ENCODE assay signal across 27 mouse cellular contexts in the genomic region with DNA sequence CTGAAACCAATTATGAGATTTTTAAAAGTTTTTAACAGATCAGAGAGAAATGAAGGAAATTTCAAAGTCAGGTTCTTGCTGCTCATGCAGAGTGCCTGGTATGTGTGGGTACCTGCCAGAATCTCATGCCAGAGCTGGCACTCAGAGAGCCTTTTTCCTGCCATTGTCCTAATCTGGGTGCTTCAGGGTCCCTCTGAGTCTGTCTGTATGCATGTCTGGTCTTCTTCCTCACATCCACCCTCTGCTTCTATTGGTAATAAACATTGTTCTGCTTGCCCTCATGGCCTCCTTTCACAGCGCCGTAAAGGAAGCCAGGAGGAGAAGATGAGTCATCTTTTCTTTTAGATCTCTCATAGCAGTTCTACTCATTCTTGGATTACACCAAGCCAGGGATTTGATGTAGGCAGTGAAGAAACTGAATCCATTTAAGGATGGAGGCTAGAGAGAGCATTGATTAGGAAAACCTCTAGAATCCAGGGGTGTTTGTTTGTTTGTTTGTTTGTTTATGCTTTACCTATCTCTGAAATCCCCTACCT. TPM values are rescaled to one million over a fixed set of nuclear protein-coding genes. Genes with fewer than 3 reads are reported as not detected.
DNase-seq lines count a peak whose midpoint lies in the region; ATAC-seq and TF ChIP-seq lines count a peak whose summit lies in the region.
"Had no signal": no experiment of that assay in that cellular context is flagged by ENCODE, and none has a peak within 500 bp of the region (broad histone marks: within the 10 kb centered on the region; RNA-seq: fewer than 3 reads in every experiment).

No protein-coding gene starts in this region.

- TF ChIP-seq EP300 in lung, postnatal 0 days (IDR thresholded peaks at IDR 0.05) = no peak
- no peak for TF ChIP-seq EP300 in CH12.LX (IDR thresholded peaks at IDR 0.05; ENCODE audit: low read length)

- no peaks in the 10 kb centered on the region for H3K79me2 ChIP-seq in CH12.LX (replicated peaks; ENCODE audit: control insufficient read depth, extremely low read depth, insufficient read depth, poor library complexity, severe bottlenecking)

- in situ Hi-C loops in CH12.LX (cut with MboI; ENCODE audit: low pct_ligation_motif_present, low pct_unique_long_range_greater_than_20kb, low sequenced_read_pairs) = no loop called here

- no peak overlapping the region for H3K9ac ChIP-seq in lung, postnatal 0 days (replicated peaks; ENCODE audit: low read depth)
- H3K9ac ChIP-seq in CH12.LX (ENCODE audit: insufficient read depth, low read depth) = no peak overlapping the region
- no peak overlapping the region for H3K9ac ChIP-seq in midbrain, postnatal 0 days (replicated peaks; ENCODE audit: low read length, poor library complexity, severe bottlenecking)
- no peak overlapping the region for H3K9ac ChIP-seq in liver, embryonic 11.5 days (ENCODE audit: low read depth, low read length)
- H3K9ac ChIP-seq in hindbrain, embryonic 16.5 days (ENCODE audit: low read depth, low read length) = no peak overlapping the region
- H3K9ac ChIP-seq: heart, embryonic 15.5 days; hindbrain, embryonic 15.5 days had no signal

- no peaks in the 10 kb centered on the region for H3K27me3 ChIP-seq in lung, postnatal 0 days (replicated peaks; ENCODE audit: insufficient read depth, low read length)
- no peaks in the 10 kb centered on the region for H3K27me3 ChIP-seq in CH12.LX (replicated peaks)
- H3K27me3 ChIP-seq in midbrain, postnatal 0 days (ENCODE audit: insufficient read depth, low read length) = no peaks in the 10 kb centered on the region
- no peaks in the 10 kb centered on the region for H3K27me3 ChIP-seq in liver, embryonic 11.5 days (replicated peaks; ENCODE audit: control insufficient read depth, insufficient read depth, low read length)
- no peaks in the 10 kb centered on the region for H3K27me3 ChIP-seq in hindbrain, embryonic 16.5 days (replicated peaks; ENCODE audit: control insufficient read depth, insufficient read depth, low read length)
- H3K27me3 ChIP-seq: heart, embryonic 15.5 days; hindbrain, embryonic 15.5 days had no signal

- H3K27ac ChIP-seq in lung, postnatal 0 days (ENCODE audit: low read length) = no peak overlapping the region
- no peak overlapping the region for H3K27ac ChIP-seq in CH12.LX (ENCODE audit: insufficient read depth, low read depth)
- H3K27ac ChIP-seq in bone marrow macrophage, adult 2 months (ENCODE audit: insufficient read depth, low read depth, low read length) = peak overlapping the region; percentile 16
- no peak overlapping the region for H3K27ac ChIP-seq in midbrain, postnatal 0 days (ENCODE audit: low read depth, low read length)
- no peak overlapping the region for H3K27ac ChIP-seq in liver, embryonic 11.5 days (ENCODE audit: low read depth, low read length)
- H3K27ac ChIP-seq in hindbrain, embryonic 16.5 days (ENCODE audit: low read depth, low read length) = no peak overlapping the region
- H3K27ac ChIP-seq: embryonic facial prominence, embryonic 10.5 days; forebrain, embryonic 10.5 days; heart, adult 2 months; heart, embryonic 15.5 days; hindbrain, embryonic 10.5 days; hindbrain, embryonic 15.5 days had no signal

- TF ChIP-seq RAD21 in CH12.LX (IDR thresholded peaks at IDR 0.05; ENCODE audit: low read depth, low read length) = no peak

- dilution Hi-C loops in CH12.LX (cut with MboI; ENCODE audit: extremely low pct_ligation_motif_present, extremely low pct_unique_long_range_greater_than_20kb, low sequenced_read_pairs) = no loop called here

- no peak for TF ChIP-seq CTCF in lung, postnatal 0 days (IDR thresholded peaks at IDR 0.05)
- TF ChIP-seq CTCF in lung, adult 2 months (IDR thresholded peaks at IDR 0.05; ENCODE audit: insufficient read depth, low read length) = no peak
- TF ChIP-seq CTCF in CH12.LX (conservative IDR thresholded peaks at IDR 0.05 in 1 of 2, IDR thresholded peaks at IDR 0.05 in 1 of 2; ENCODE audit: low read depth in 2 of 2, low read length in 2 of 2) = no peak
- no peak for TF ChIP-seq CTCF in bone marrow macrophage, adult 2 months (IDR thresholded peaks at IDR 0.05; ENCODE audit: low read depth, low read length)
- no peak for TF ChIP-seq CTCF in midbrain, postnatal 0 days (IDR thresholded peaks at IDR 0.05)

- H3K36me3 ChIP-seq in lung, postnatal 0 days (ENCODE audit: insufficient read depth, low read length) = no peaks in the 10 kb centered on the region
- no peaks in the 10 kb centered on the region for H3K36me3 ChIP-seq in CH12.LX (replicated peaks in 1 of 2; ENCODE audit: control insufficient read depth in 1 of 2, insufficient read depth in 1 of 2, low read length in 1 of 2)
- H3K36me3 ChIP-seq in midbrain, postnatal 0 days (ENCODE audit: insufficient read depth, low read length) = no peaks in the 10 kb centered on the region
- no peaks in the 10 kb centered on the region for H3K36me3 ChIP-seq in liver, embryonic 11.5 days (ENCODE audit: control insufficient read depth, insufficient read depth, low read length)
- no peaks in the 10 kb centered on the region for H3K36me3 ChIP-seq in hindbrain, embryonic 16.5 days (ENCODE audit: control insufficient read depth, insufficient read depth, low read length)
- H3K36me3 ChIP-seq: embryonic facial prominence, embryonic 10.5 days; forebrain, embryonic 10.5 days; heart, embryonic 15.5 days; hindbrain, embryonic 10.5 days; hindbrain, embryonic 15.5 days had no signal

- H3K9me3 ChIP-seq in lung, postnatal 0 days (ENCODE audit: low read length) = no peaks in the 10 kb centered on the region
- H3K9me3 ChIP-seq in CH12.LX (replicated peaks; ENCODE audit: low read length) = no peaks in the 10 kb centered on the region
- no peaks in the 10 kb centered on the region for H3K9me3 ChIP-seq in midbrain, postnatal 0 days (ENCODE audit: low read length)
- no peaks in the 10 kb centered on the region for H3K9me3 ChIP-seq in liver, embryonic 11.5 days (ENCODE audit: control insufficient read depth, low read length)
- no peaks in the 10 kb centered on the region for H3K9me3 ChIP-seq in hindbrain, embryonic 16.5 days (ENCODE audit: control insufficient read depth, low read length)
- H3K9me3 ChIP-seq: embryonic facial prominence, embryonic 10.5 days; forebrain, embryonic 10.5 days; heart, embryonic 15.5 days; hindbrain, embryonic 10.5 days; hindbrain, embryonic 15.5 days had no signal

- H3K4me1 ChIP-seq in lung, postnatal 0 days (ENCODE audit: insufficient read depth, low read depth, low read length) = 0 out of 2 replicates have a peak, but pooled peaks cover 2% of the 10 kb centered on the region
- H3K4me1 ChIP-seq in lung, adult 2 months (ENCODE audit: control insufficient read depth, insufficient read depth, low read length) = no peaks in the 10 kb centered on the region
- peaks cover 0 to 14% of the 10 kb centered on the region in 2 experiments; a peak in 1 of 4 replicates for H3K4me1 ChIP-seq in CH12.LX (ENCODE audit: control insufficient read depth in 1 of 2, insufficient read depth in 2 of 2)
- peaks cover 28% of the 10 kb centered on the region for H3K4me1 ChIP-seq in bone marrow macrophage, adult 2 months (ENCODE audit: control insufficient read depth, insufficient read depth, low read length)
- no peaks in the 10 kb centered on the region for H3K4me1 ChIP-seq in midbrain, postnatal 0 days (ENCODE audit: insufficient read depth, low read length)
- no peaks in the 10 kb centered on the region for H3K4me1 ChIP-seq in liver, embryonic 11.5 days (replicated peaks; ENCODE audit: control insufficient read depth, insufficient read depth, low read length)
- no peaks in the 10 kb centered on the region for H3K4me1 ChIP-seq in hindbrain, embryonic 16.5 days (ENCODE audit: control insufficient read depth, insufficient read depth, low read depth, low read length)
- H3K4me1 ChIP-seq: forebrain, embryonic 10.5 days; hindbrain, embryonic 15.5 days had no signal

- no peak overlapping the region for H3K4me3 ChIP-seq in lung, postnatal 0 days (ENCODE audit: low read depth, low read length)
- no peak overlapping the region for H3K4me3 ChIP-seq in lung, adult 2 months (replicated peaks; ENCODE audit: extremely low read depth, low read depth, low read length)
- no peak overlapping the region for H3K4me3 ChIP-seq in CH12.LX (replicated peaks in 1 of 3; ENCODE audit: low read depth in 2 of 3, low read length in 2 of 3, poor library complexity in 1 of 3)
- H3K4me3 ChIP-seq in bone marrow macrophage, adult 2 months (ENCODE audit: insufficient read depth, low read length) = no peak overlapping the region
- H3K4me3 ChIP-seq in midbrain, postnatal 0 days (ENCODE audit: low read depth, low read length) = no peak overlapping the region
- no peak overlapping the region for H3K4me3 ChIP-seq in liver, embryonic 11.5 days (ENCODE audit: low read depth, low read length)
- H3K4me3 ChIP-seq in hindbrain, embryonic 16.5 days (ENCODE audit: low read length) = no peak overlapping the region
- H3K4me3 ChIP-seq: embryonic facial prominence, embryonic 10.5 days; erythroblast, embryonic 14.5 days; forebrain, embryonic 10.5 days; heart, adult 2 months; heart, embryonic 15.5 days; hindbrain, embryonic 10.5 days; hindbrain, embryonic 15.5 days had no signal

- ATAC-seq in lung, postnatal 0 days = peak; percentile 52
- ATAC-seq in midbrain, postnatal 0 days (ENCODE audit: low FRiP score) = no peak
- no peak for ATAC-seq in liver, embryonic 11.5 days (replicated peaks; ENCODE audit: low FRiP score)
- no peak for ATAC-seq in hindbrain, embryonic 16.5 days
- ATAC-seq: CD4-positive, CD25-positive, alpha-beta regulatory T cell, adult 4 months; forebrain, embryonic 14.5 days; inflammation-experienced regulatory T-cells, adult 6 months; intestine, postnatal 0 days had no signal

- peak; percentile 34 for DNase-seq in lung, postnatal 0 days (ENCODE audit: low spot score)
- DNase-seq in lung, adult 2 months = no peak
- peak; percentile 3 for DNase-seq in CH12.LX (ENCODE audit: extremely low read depth)
- DNase-seq in midbrain, postnatal 0 days (ENCODE audit: low spot score) = no peak
- no peak for DNase-seq in liver, embryonic 11.5 days (ENCODE audit: low spot score)
- DNase-seq: adrenal gland, adult 8-10 months; adrenal gland, postnatal 36 days; B cell, adult 2 months; cerebellum, adult 11-12 months; cerebellum, adult 9-11 months; cerebellum, postnatal 36 days; gastrocnemius, postnatal 10 days; heart, adult 2 months had no signal

- 46% methylated on average over 2 of the region's 2 CpGs for WGBS in lung, postnatal 0 days
- 39% methylated on average over 2 of the region's 2 CpGs for WGBS in lung, adult 2 months
- WGBS in midbrain, postnatal 0 days = 78% methylated on average over 2 of the region's 2 CpGs
- 50% methylated on average over 2 of the region's 2 CpGs for WGBS in liver, embryonic 11.5 days
- WGBS in hindbrain, embryonic 16.5 days = 84% methylated on average over 2 of the region's 2 CpGs

- TF ChIP-seq POLR2A in lung, adult 2 months (IDR thresholded peaks at IDR 0.05; ENCODE audit: borderline replicate concordance, extremely low read depth, low read depth, low read length) = no peak
- TF ChIP-seq POLR2A in CH12.LX (IDR thresholded peaks at IDR 0.05; ENCODE audit: low read depth, low read length) = no peak
- no peak for TF ChIP-seq POLR2A in bone marrow macrophage, adult 2 months (IDR thresholded peaks at IDR 0.05; ENCODE audit: borderline replicate concordance, low read depth, low read length)

- H3K4me2 ChIP-seq in lung, postnatal 0 days (replicated peaks; ENCODE audit: low read depth, low read length) = no peak overlapping the region
- no peak overlapping the region for H3K4me2 ChIP-seq in CH12.LX (ENCODE audit: insufficient read depth, low read depth, poor library complexity, severe bottlenecking)
- H3K4me2 ChIP-seq in midbrain, postnatal 0 days (ENCODE audit: low read depth, low read length, poor library complexity, severe bottlenecking) = no peak overlapping the region
- H3K4me2 ChIP-seq in liver, embryonic 11.5 days = no peak overlapping the region
- H3K4me2 ChIP-seq in hindbrain, embryonic 16.5 days (ENCODE audit: low read length) = no peak overlapping the region
- H3K4me2 ChIP-seq: heart, embryonic 11.5 days; heart, embryonic 15.5 days; hindbrain, embryonic 15.5 days had no signal

RNA-seq across cellular contexts. Expression of gene Bmper, which starts 55.8 kb away (rescaled TPM):
- 23.6 and 27.0 TPM in 2 replicates for polyA plus RNA-seq in lung, postnatal 0 days (2015; fragmentation: Nextera tagmentation; extraction: Ambion mirVana)
- 8.5 and 12.0 TPM in 2 replicates for polyA plus RNA-seq in lung, adult 2 months (2012; rRNA removed)
- total RNA-seq in CH12.LX (2012; rRNA removed) (1.3 and 1.9 TPM in 2 replicates), CH12.LX (2014; rRNA removed) (1.4 and 1.6 TPM in 2 replicates)
- 1.3 and 1.5 TPM in 2 replicates for polyA plus RNA-seq in CH12.LX (2012; ENCODE audit: insufficient read length, low read depth)
- not detected in 2 replicates for polyA plus RNA-seq in bone marrow macrophage, adult 2 months (2012; ENCODE audit: insufficient read depth, insufficient read length, missing spikeins)
- 9.2 and 11.1 TPM in 2 replicates for total RNA-seq in midbrain, postnatal 0 days (2014; rRNA removed)
- polyA plus RNA-seq in midbrain, postnatal 0 days (2015; fragmentation: Nextera tagmentation; extraction: Ambion mirVana) = 6.3 and 7.3 TPM in 2 replicates
- 1.6 and 2.2 TPM in 2 replicates for polyA plus RNA-seq in liver, embryonic 11.5 days (2014; fragmentation: Nextera tagmentation; extraction: Ambion mirVana)
- polyA plus RNA-seq in hindbrain, embryonic 16.5 days (2015; fragmentation: Nextera tagmentation; extraction: Ambion mirVana) = 8.7 and 9.9 TPM in 2 replicates
- total RNA-seq: MEL had no signal
- polyA plus RNA-seq: CD4-positive, CD25-positive, alpha-beta regulatory T cell, adult 4 months; erythroblast, embryonic 14.5 days; inflammation-experienced regulatory T-cells, adult 6 months had no signal

Comparison
In these comparisons a context has a peak if more than half of its experiments do, and no peak if none do; other contexts are left out.
1. DNase-seq: peak in lung, postnatal 0 days (single experiment) and CH12.LX (single experiment); none in lung, adult 2 months (single experiment), midbrain, postnatal 0 days (single experiment) and liver, embryonic 11.5 days (single experiment).